In genomic region chr11:80961326-80961725, GRCm38 (mm10) we compare ENCODE assay signal across 10 mouse cellular contexts.
DNase-seq lines count a peak whose midpoint lies in the region.
"Had no signal": no experiment of that assay in that cellular context is flagged by ENCODE, and none has a peak within 500 bp of the region (broad histone marks: within the 10 kb centered on the region; RNA-seq: fewer than 3 reads in every experiment).

No protein-coding gene starts in this region.

- intact Hi-C loops in left cerebral cortex, postnatal 4 days (cut with DNase I), result no loop called here

- DNase-seq in brain, adult 2 months (ENCODE audit: low read depth, low spot score), result peak; percentile 87
- peak; percentile 39 for DNase-seq in cerebellum, adult 9-10 months
- DNase-seq in layer of hippocampus, adult 11-12 months (ENCODE audit: low spot score), result peak; percentile 63
- DNase-seq in left cerebral cortex, postnatal 4 days, result peak; percentile 72
- DNase-seq in thymus, postnatal 10 days (ENCODE audit: low spot score in 2 of 2), result no peak
- DNase-seq in kidney, adult 11 months, result no peak
- no peak for DNase-seq in liver
- DNase-seq in adrenal gland, adult (ENCODE audit: inconsistent age in 2 of 2, low spot score in 1 of 2), result no peak
- DNase-seq: embryo, embryonic 11 days; gastrocnemius, adult 2 months had no signal

Comparison
In these comparisons a context has a peak if more than half of its experiments do, and no peak if none do; other contexts are left out.
1. DNase-seq: peak in brain, adult 2 months (single experiment), cerebellum, adult 9-10 months (single experiment), layer of hippocampus, adult 11-12 months (single experiment) and left cerebral cortex, postnatal 4 days (single experiment); none in thymus, postnatal 10 days (0 of 2), kidney, adult 11 months (single experiment), liver (single experiment) and adrenal gland, adult (0 of 2).